26 mouse cellular contexts compared by ENCODE assay signal in the genomic region with DNA sequence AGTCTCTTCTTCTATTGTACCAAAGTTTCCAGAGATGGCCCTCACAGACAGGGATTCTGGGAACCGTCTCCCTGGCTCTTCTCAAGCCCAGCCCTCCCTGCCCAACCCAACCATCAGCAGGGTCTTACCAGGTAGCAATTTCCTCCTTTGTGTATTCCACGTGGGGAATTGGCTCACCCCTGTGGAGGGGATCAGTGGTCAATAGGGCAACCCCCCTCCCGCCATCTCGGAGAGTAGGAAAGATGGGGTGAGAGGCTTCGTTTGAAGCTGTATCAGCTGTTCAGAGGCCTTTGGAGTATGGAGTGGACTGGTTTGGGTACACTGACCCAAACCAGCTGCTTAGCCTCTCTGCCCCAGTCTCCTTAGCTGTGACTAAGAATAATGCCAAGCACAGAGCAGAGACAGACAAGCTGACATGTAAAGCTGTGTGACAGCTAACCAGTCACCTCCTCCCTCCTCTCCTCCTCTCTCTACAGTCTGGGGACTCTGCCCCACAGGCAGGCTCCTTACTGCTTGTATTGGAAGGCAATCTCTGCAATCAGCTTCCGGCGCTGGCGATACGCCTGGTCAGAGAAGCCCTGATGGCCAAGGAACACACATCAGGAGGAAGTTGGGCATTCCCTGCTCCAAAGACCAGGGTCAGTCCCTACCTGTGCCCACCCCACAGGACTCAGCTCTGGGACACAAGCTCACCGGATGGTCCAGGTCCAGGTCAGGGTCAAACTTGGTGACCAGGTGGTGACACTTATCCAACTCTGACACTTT. TPM values are rescaled to one million over a fixed set of nuclear protein-coding genes. Genes with fewer than 3 reads are reported as not detected.
DNase-seq lines count a peak whose midpoint lies in the region; ATAC-seq and TF ChIP-seq lines count a peak whose summit lies in the region.
"Had no signal": no experiment of that assay in that cellular context is flagged by ENCODE, and none has a peak within 500 bp of the region (broad histone marks: within the 10 kb centered on the region; RNA-seq: fewer than 3 reads in every experiment).

No protein-coding gene starts in this region.

- H3K9ac ChIP-seq in forebrain, postnatal 0 days, result no peak overlapping the region
- H3K9ac ChIP-seq in liver, embryonic 11.5 days (ENCODE audit: low read depth, low read length), result no peak overlapping the region
- H3K9ac ChIP-seq in stomach, postnatal 0 days (ENCODE audit: low read length), result no peak overlapping the region
- H3K9ac ChIP-seq: embryonic facial prominence, embryonic 13.5 days; forebrain, embryonic 15.5 days; hindbrain, embryonic 12.5 days; hindbrain, embryonic 15.5 days; intestine, embryonic 15.5 days had no signal

- WGBS in forebrain, embryonic 10.5 days, result 71% methylated on average over 10 of the region's 10 CpGs
- 68% methylated on average over 10 of the region's 10 CpGs for WGBS in forebrain, postnatal 0 days
- 69% methylated on average over 10 of the region's 10 CpGs for WGBS in heart, embryonic 10.5 days
- 70% methylated on average over 10 of the region's 10 CpGs for WGBS in liver, embryonic 11.5 days
- WGBS in stomach, postnatal 0 days, result 84% methylated on average over 10 of the region's 10 CpGs

- intact Hi-C loops in heart, postnatal 14 days (cut with DNase I), result loop anchor here (2.0 to 5.0 kb wide), 2 partner anchors 111 to 191 kb away; partner anchors contain the start of gene Tspan32

- no peak overlapping the region for H3K4me2 ChIP-seq in forebrain, postnatal 0 days (ENCODE audit: low read depth)
- no peak overlapping the region for H3K4me2 ChIP-seq in liver, embryonic 11.5 days
- H3K4me2 ChIP-seq in stomach, postnatal 0 days (replicated peaks; ENCODE audit: low read depth), result no peak overlapping the region
- H3K4me2 ChIP-seq: embryonic facial prominence, embryonic 13.5 days; forebrain, embryonic 15.5 days; heart, embryonic 11.5 days; hindbrain, embryonic 12.5 days; hindbrain, embryonic 15.5 days; intestine, embryonic 15.5 days had no signal

- no peak for TF ChIP-seq EP300 in stomach, postnatal 0 days (optimal IDR thresholded peaks at IDR 0.05)

- no peak overlapping the region for H3K27ac ChIP-seq in forebrain, embryonic 10.5 days
- H3K27ac ChIP-seq in forebrain, postnatal 0 days (ENCODE audit: low read depth, low read length), result no peak overlapping the region
- H3K27ac ChIP-seq in heart, embryonic 10.5 days, result peak overlapping the region; percentile 4; the same call in 1 of the 2 replicates
- no peak overlapping the region for H3K27ac ChIP-seq in liver, embryonic 11.5 days (ENCODE audit: low read depth, low read length)
- no peak overlapping the region for H3K27ac ChIP-seq in stomach, postnatal 0 days (replicated peaks)
- H3K27ac ChIP-seq: embryonic facial prominence, embryonic 13.5 days; forebrain, embryonic 15.5 days; gastrocnemius, adult 2 months; heart, adult 2 months; hindbrain, embryonic 12.5 days; hindbrain, embryonic 15.5 days; intestine, embryonic 15.5 days had no signal

- peaks cover 34% of the 10 kb centered on the region for H3K4me1 ChIP-seq in forebrain, embryonic 10.5 days
- H3K4me1 ChIP-seq in forebrain, postnatal 0 days (ENCODE audit: insufficient read depth), result no peaks in the 10 kb centered on the region
- peaks cover 75% of the 10 kb centered on the region for H3K4me1 ChIP-seq in heart, embryonic 10.5 days
- H3K4me1 ChIP-seq in liver, embryonic 11.5 days (replicated peaks; ENCODE audit: control insufficient read depth, insufficient read depth, low read length), result no peaks in the 10 kb centered on the region
- no peaks in the 10 kb centered on the region for H3K4me1 ChIP-seq in stomach, postnatal 0 days (replicated peaks; ENCODE audit: control insufficient read depth, insufficient read depth)

- DNase-seq in forebrain, embryonic 10.5 days (ENCODE audit: extremely low spot score, low spot score), result peak; percentile 11
- no peak for DNase-seq in forebrain, postnatal 0 days
- peak; percentile 60 for DNase-seq in heart, embryonic 10.5 days (ENCODE audit: low spot score)
- DNase-seq in heart, postnatal 14 days, result no peak
- peak; percentile 28 for DNase-seq in liver, embryonic 11.5 days (ENCODE audit: low spot score)
- no peak for DNase-seq in liver
- peak; percentile 13 for DNase-seq in stomach, postnatal 0 days (ENCODE audit: low spot score)
- DNase-seq: adrenal gland, adult 8-10 months; adrenal gland, postnatal 25 days; cerebellum, adult 11-12 months; cerebellum, adult 8-10 months; cerebellum, postnatal 36 days; embryo, embryonic 11 days; gastrocnemius, adult 2 months; gastrocnemius, postnatal 14 days had no signal

- ATAC-seq in forebrain, postnatal 0 days, result no peak
- ATAC-seq in liver, embryonic 11.5 days (replicated peaks; ENCODE audit: low FRiP score), result no peak
- ATAC-seq in stomach, postnatal 0 days (ENCODE audit: low FRiP score, low TSS enrichment), result no peak
- ATAC-seq: activated CD4-positive, CD25-positive, alpha-beta regulatory T cell, adult 4 months; intestine, embryonic 15.5 days had no signal

- TF ChIP-seq CTCF in forebrain, postnatal 0 days (IDR thresholded peaks at IDR 0.05; ENCODE audit: low read depth), result no peak
- no peak for TF ChIP-seq CTCF in stomach, postnatal 0 days (IDR thresholded peaks at IDR 0.05; ENCODE audit: low read depth)

- H3K9me3 ChIP-seq in forebrain, embryonic 10.5 days, result no peaks in the 10 kb centered on the region
- no peaks in the 10 kb centered on the region for H3K9me3 ChIP-seq in forebrain, postnatal 0 days (ENCODE audit: low read length)
- no peaks in the 10 kb centered on the region for H3K9me3 ChIP-seq in heart, embryonic 10.5 days
- no peaks in the 10 kb centered on the region for H3K9me3 ChIP-seq in liver, embryonic 11.5 days (ENCODE audit: control insufficient read depth, low read length)
- no peaks in the 10 kb centered on the region for H3K9me3 ChIP-seq in stomach, postnatal 0 days (ENCODE audit: control insufficient read depth, low read length)
- H3K9me3 ChIP-seq: embryonic facial prominence, embryonic 10.5 days; embryonic facial prominence, embryonic 13.5 days; forebrain, embryonic 15.5 days; hindbrain, embryonic 12.5 days; hindbrain, embryonic 15.5 days; intestine, embryonic 15.5 days had no signal

- no peak overlapping the region for H3K4me3 ChIP-seq in forebrain, embryonic 10.5 days
- H3K4me3 ChIP-seq in forebrain, postnatal 0 days (ENCODE audit: low read depth, low read length), result no peak overlapping the region
- H3K4me3 ChIP-seq in heart, embryonic 10.5 days, result no peak overlapping the region
- H3K4me3 ChIP-seq in liver, embryonic 11.5 days (ENCODE audit: low read depth, low read length), result no peak overlapping the region
- H3K4me3 ChIP-seq in stomach, postnatal 0 days (ENCODE audit: low read depth, low read length), result no peak overlapping the region
- H3K4me3 ChIP-seq: embryonic facial prominence, embryonic 10.5 days; embryonic facial prominence, embryonic 13.5 days; erythroblast, embryonic 14.5 days; forebrain, embryonic 15.5 days; heart, adult 2 months; hindbrain, embryonic 12.5 days; hindbrain, embryonic 15.5 days; intestine, embryonic 15.5 days had no signal

- H3K27me3 ChIP-seq in forebrain, embryonic 10.5 days (ENCODE audit: poor library complexity, severe bottlenecking), result peaks cover 71% of the 10 kb centered on the region
- H3K27me3 ChIP-seq in forebrain, postnatal 0 days (ENCODE audit: insufficient read depth, low read length), result no peaks in the 10 kb centered on the region; the same call in 1 of the 2 replicates
- H3K27me3 ChIP-seq in heart, embryonic 10.5 days (ENCODE audit: insufficient read depth, poor library complexity, severe bottlenecking), result peaks cover 84% of the 10 kb centered on the region
- peaks cover 25% of the 10 kb centered on the region for H3K27me3 ChIP-seq in liver, embryonic 11.5 days (replicated peaks; ENCODE audit: control insufficient read depth, insufficient read depth, low read length)
- H3K27me3 ChIP-seq in stomach, postnatal 0 days (ENCODE audit: control insufficient read depth, insufficient read depth, low read length), result no peaks in the 10 kb centered on the region
- H3K27me3 ChIP-seq: hindbrain, embryonic 15.5 days had no signal

- no peaks in the 10 kb centered on the region for H3K36me3 ChIP-seq in forebrain, embryonic 10.5 days (replicated peaks)
- no peaks in the 10 kb centered on the region for H3K36me3 ChIP-seq in forebrain, postnatal 0 days (ENCODE audit: insufficient read depth)
- H3K36me3 ChIP-seq in heart, embryonic 10.5 days, result no peaks in the 10 kb centered on the region
- no peaks in the 10 kb centered on the region for H3K36me3 ChIP-seq in liver, embryonic 11.5 days (ENCODE audit: control insufficient read depth, insufficient read depth, low read length)
- no peaks in the 10 kb centered on the region for H3K36me3 ChIP-seq in stomach, postnatal 0 days (ENCODE audit: control insufficient read depth, insufficient read depth, low read length)
- H3K36me3 ChIP-seq: embryonic facial prominence, embryonic 10.5 days; embryonic facial prominence, embryonic 13.5 days; forebrain, embryonic 15.5 days; hindbrain, embryonic 12.5 days; hindbrain, embryonic 15.5 days; intestine, embryonic 15.5 days had no signal

RNA-seq across cellular contexts. Expression of gene Th, which starts 34.8 kb away (rescaled TPM):
- polyA plus RNA-seq in forebrain, embryonic 10.5 days (2016; fragmentation: Nextera tagmentation; extraction: Ambion mirVana), result 10.9 and 11.9 TPM in 2 replicates
- total RNA-seq in forebrain, postnatal 0 days (2014; rRNA removed), result 7.9 and 15.6 TPM in 2 replicates
- polyA plus RNA-seq in forebrain, postnatal 0 days (2015; fragmentation: Nextera tagmentation; extraction: Ambion mirVana), result 7.9 and 8.9 TPM in 2 replicates
- 2.2 and 2.4 TPM in 2 replicates for polyA plus RNA-seq in heart, embryonic 10.5 days (2016; fragmentation: Nextera tagmentation; extraction: Ambion mirVana)
- total RNA-seq in heart, postnatal 14 days (2021), result not detected
- polyA plus RNA-seq in liver, embryonic 11.5 days (2014; fragmentation: Nextera tagmentation; extraction: Ambion mirVana), result 0.26 and 0.29 TPM in 2 replicates
- 0.76 and 1.2 TPM in 2 replicates for polyA plus RNA-seq in stomach, postnatal 0 days (2015; fragmentation: Nextera tagmentation; extraction: Ambion mirVana)
- total RNA-seq: heart, adult 2 months; hematopoietic stem cell, adult 5-6 weeks had no signal
- polyA plus RNA-seq: activated CD4-positive, CD25-positive, alpha-beta regulatory T cell, adult 4 months; erythroblast, embryonic 14.5 days had no signal

Comparison
In these comparisons a context has a peak if more than half of its experiments do, and no peak if none do; other contexts are left out.
1. DNase-seq: peak in forebrain, embryonic 10.5 days (single experiment), heart, embryonic 10.5 days (single experiment), liver, embryonic 11.5 days (single experiment) and stomach, postnatal 0 days (single experiment); none in forebrain, postnatal 0 days (single experiment), heart, postnatal 14 days (0 of 2) and liver (single experiment).